Mouse (Mus musculus): Measurements from ENCODE around the gene Rpl4. TPM values are rescaled to one million over a fixed set of nuclear protein-coding genes. Genes with fewer than 3 reads are reported as not detected.
"Not testable (repeated sequence)": the region's sequence is repeated elsewhere in the genome, so short reads cannot be mapped to it uniquely, and the experiment has no call there.

Rpl4 gene
- polyA plus RNA-seq, 1 experiment = 421 TPM

DNA sequence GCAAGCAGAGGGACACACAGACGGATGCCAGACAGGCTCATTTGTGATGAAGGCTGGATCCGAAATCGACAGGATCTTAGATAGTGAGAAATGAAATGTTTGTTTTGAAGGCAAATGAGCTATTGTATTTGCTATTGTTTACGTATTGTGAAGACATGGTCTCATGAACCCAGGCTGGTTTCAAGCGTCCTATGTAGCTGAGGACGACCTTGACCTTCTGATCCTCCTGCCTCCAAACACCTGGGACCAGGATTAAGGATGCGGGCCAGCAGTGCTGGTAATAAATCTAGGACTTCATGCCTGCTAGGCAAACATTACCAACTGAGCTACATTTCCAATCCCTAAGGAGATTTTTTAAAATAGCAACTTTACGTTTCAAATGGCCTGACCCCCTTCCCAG is 24.3 kb downstream of the Rpl4 start:
- Histone ChIP-seq H3K36me3 (ENCODE audit: control insufficient read depth, insufficient read depth, low read length) (peaks cover under 1% of the 10 kb centered on the region; the same call in 1 of the 2 replicates), H3K4me3 (ENCODE audit: insufficient read depth, low read depth, low read length) (no peak overlapping the region), H3K4me1 (ENCODE audit: control insufficient read depth, insufficient read depth, low read length) (no peaks in the 10 kb centered on the region; the same call in 1 of the 2 replicates), H3K27me3 (replicated peaks; ENCODE audit: control insufficient read depth, insufficient read depth, low read length) (no peaks in the 10 kb centered on the region), H3K27ac (ENCODE audit: insufficient read depth, low read depth, low read length) (no peak overlapping the region)
- TF ChIP-seq CTCF (conservative IDR thresholded peaks at IDR 0.05; ENCODE audit: insufficient read depth, insufficient read length, low read depth, low read length) = no peak
- no peak for TF ChIP-seq POLR2A (IDR thresholded peaks at IDR 0.05; ENCODE audit: low read depth, low read length)
- no peak for DNase-seq
- 83% methylated on average over 8 of the region's 8 CpGs for WGBS

DNA sequence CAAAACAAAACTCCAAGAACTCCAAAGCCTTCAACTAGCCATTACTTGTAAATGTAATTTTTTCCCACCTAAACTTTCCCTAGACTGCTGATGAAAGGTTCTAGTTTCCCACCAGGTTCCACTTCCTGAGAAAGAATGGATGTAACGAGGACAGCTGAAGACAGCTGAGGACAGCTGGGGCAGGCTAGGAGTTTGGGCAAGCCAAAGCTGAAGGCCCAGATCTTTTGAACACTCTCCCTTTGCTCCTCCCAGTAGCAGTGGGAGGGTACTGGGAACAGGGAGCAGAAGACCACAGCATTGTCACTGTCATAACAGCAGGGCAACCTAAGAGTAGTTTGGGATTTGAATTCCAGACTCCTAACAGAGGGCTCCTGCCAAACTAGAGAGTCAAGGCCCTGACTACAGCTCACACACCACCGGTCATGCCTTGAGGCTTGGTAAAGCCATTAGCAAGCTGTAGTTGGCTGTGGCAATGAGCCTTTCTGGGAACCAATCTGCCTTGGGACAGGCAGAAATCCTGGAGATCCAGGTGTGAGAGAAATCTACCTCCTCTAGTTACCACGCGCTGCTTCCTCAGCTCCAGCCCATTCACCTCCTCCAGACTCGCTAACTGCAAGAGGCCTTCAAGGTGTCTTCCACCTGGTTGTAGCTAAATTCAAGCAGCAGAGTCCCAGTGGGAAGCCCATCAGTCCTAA is 25.0 kb downstream of the Rpl4 start:
- TF ChIP-seq CTCF (conservative IDR thresholded peaks at IDR 0.05; ENCODE audit: insufficient read depth, insufficient read length, low read depth, low read length) (no peak), POLR2A (IDR thresholded peaks at IDR 0.05; ENCODE audit: low read depth, low read length) (no peak)
- Histone ChIP-seq H3K27ac (ENCODE audit: insufficient read depth, low read depth, low read length) (no peak overlapping the region), H3K4me1 (ENCODE audit: control insufficient read depth, insufficient read depth, low read length) (no peaks in the 10 kb centered on the region; the same call in 1 of the 2 replicates), H3K4me3 (ENCODE audit: insufficient read depth, low read depth, low read length) (no peak overlapping the region), H3K36me3 (ENCODE audit: control insufficient read depth, insufficient read depth, low read length) (peaks cover 1% of the 10 kb centered on the region; the same call in 1 of the 2 replicates), H3K27me3 (replicated peaks; ENCODE audit: control insufficient read depth, insufficient read depth, low read length) (no peaks in the 10 kb centered on the region)
- no peak for DNase-seq
- WGBS = 92% methylated on average over 5 of the region's 5 CpGs

DNA sequence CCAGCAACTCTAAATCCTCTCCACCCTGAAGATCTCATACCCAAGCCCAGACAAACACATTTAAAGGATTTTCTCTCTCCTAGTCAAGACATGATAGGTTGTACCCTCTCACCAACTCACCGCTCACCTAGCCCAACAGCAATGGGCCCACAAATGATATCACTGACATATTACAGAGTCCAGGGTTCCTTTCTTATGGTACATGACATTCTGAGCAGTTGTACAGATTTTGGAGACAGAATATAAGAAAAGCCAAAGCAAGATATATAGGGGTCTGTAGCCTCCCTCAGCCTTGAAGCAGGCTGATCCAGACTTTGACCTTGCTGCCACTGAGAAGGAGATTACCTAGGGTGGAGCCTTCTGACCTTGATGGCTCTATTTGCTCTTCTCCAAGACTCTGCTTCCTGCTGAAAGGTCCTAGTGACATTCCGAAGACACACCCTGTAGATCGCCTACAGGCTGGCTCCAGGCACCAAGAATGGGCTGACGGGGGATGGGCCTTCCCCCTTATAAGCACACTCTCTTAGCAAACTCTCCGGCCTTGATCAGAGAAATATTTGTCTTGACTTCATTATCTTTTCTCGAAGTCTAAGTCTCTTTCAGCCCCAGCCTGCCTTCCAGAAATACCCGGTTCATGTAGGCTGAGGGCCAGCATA is 25.7 kb downstream of the Rpl4 start:
- not testable (repeated sequence) for H3K27me3 ChIP-seq (replicated peaks; ENCODE audit: control insufficient read depth, insufficient read depth, low read length); H3K36me3 ChIP-seq (ENCODE audit: control insufficient read depth, insufficient read depth, low read length); DNase-seq; H3K4me1 ChIP-seq (ENCODE audit: control insufficient read depth, insufficient read depth, low read length); H3K4me3 ChIP-seq (ENCODE audit: insufficient read depth, low read depth, low read length); H3K27ac ChIP-seq (ENCODE audit: insufficient read depth, low read depth, low read length)
- WGBS = 84% methylated on average over 7 of the region's 7 CpGs

DNA sequence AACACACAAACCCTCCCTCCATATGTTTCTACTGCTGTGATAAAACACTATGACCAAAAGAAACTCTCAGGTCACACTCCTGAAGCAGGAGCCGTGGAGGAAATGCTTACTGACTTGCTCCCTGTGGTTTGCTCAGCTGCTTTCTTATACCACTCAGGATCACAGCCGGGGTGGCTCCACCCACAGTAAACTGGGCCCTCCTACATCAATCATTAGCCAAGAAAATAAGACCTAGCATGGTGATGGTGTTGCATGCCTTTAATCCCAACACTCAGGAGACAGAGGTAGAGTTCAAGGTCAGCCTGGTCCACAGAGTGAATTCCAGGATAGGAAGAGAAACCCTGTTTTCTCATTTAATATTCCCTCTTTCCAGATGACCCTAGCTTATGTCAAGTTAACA is 26.7 kb downstream of the Rpl4 start:
- Histone ChIP-seq H3K4me1 (ENCODE audit: control insufficient read depth, insufficient read depth, low read length) (no peaks in the 10 kb centered on the region; the same call in 1 of the 2 replicates), H3K4me3 (ENCODE audit: insufficient read depth, low read depth, low read length) (no peak overlapping the region), H3K27ac (ENCODE audit: insufficient read depth, low read depth, low read length) (peak overlapping the region; percentile 21), H3K36me3 (ENCODE audit: control insufficient read depth, insufficient read depth, low read length) (peaks cover 1% of the 10 kb centered on the region; the same call in 1 of the 2 replicates), H3K27me3 (replicated peaks; ENCODE audit: control insufficient read depth, insufficient read depth, low read length) (no peaks in the 10 kb centered on the region)
- no peak for TF ChIP-seq POLR2A (IDR thresholded peaks at IDR 0.05; ENCODE audit: low read depth, low read length)
- TF ChIP-seq CTCF (conservative IDR thresholded peaks at IDR 0.05; ENCODE audit: insufficient read depth, insufficient read length, low read depth, low read length) = no peak
- peak; percentile 64 for DNase-seq
- 22% methylated on average over 2 of the region's 2 CpGs for WGBS

DNA sequence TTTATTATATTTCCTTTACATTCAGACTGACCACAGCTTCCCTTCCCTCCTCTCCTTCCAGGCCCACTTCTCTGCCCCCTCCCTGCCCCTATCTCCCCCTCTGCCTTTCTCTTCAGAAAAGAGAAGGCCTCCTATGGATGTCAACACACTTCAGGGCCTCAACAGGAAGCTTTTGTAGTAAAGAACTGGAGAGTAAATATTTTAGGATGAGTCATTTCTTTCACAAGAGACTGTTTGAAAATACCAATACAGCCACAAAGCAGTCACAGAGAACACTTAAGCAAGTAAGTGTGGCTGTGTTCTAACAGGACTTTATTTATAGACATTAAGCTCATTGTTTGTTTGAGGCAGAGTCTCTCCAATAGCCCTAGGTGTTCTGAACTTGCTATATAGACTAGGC is 29.2 kb downstream of the Rpl4 start:
- Histone ChIP-seq H3K4me1 (ENCODE audit: control insufficient read depth, insufficient read depth, low read length) (peaks cover 3% of the 10 kb centered on the region; the same call in 1 of the 2 replicates), H3K27me3 (replicated peaks; ENCODE audit: control insufficient read depth, insufficient read depth, low read length) (no peaks in the 10 kb centered on the region), H3K4me3 (ENCODE audit: insufficient read depth, low read depth, low read length) (no peak overlapping the region), H3K27ac (ENCODE audit: insufficient read depth, low read depth, low read length) (no peak overlapping the region), H3K36me3 (ENCODE audit: control insufficient read depth, insufficient read depth, low read length) (peaks cover 1% of the 10 kb centered on the region; the same call in 1 of the 2 replicates)
- no peak for TF ChIP-seq POLR2A (IDR thresholded peaks at IDR 0.05; ENCODE audit: low read depth, low read length)
- no peak for TF ChIP-seq CTCF (conservative IDR thresholded peaks at IDR 0.05; ENCODE audit: insufficient read depth, insufficient read length, low read depth, low read length)
- no peak for DNase-seq

DNA sequence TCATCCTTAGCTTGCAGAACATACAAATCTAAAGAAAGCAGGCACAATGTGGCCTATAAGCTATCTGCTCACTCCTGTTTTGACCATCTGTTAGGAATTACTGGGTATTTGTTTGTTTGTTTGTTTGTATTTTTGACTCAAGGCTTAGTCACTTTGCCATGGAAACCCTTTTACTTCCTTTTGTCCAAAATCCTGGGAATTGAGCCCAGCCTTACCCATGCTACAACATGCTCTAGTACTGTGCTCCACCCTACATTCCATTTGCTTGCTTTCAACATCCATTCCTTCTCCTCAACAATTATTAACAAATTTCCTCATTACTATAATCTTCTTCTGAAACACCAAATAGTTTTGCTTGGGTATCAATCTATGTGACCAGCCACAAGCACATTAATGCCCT is 29.7 kb downstream of the Rpl4 start:
- TF ChIP-seq CTCF (conservative IDR thresholded peaks at IDR 0.05; ENCODE audit: insufficient read depth, insufficient read length, low read depth, low read length) (no peak), POLR2A (IDR thresholded peaks at IDR 0.05; ENCODE audit: low read depth, low read length) (no peak)
- no peak for DNase-seq
- Histone ChIP-seq H3K4me1 (ENCODE audit: control insufficient read depth, insufficient read depth, low read length) (peaks cover 4% of the 10 kb centered on the region; the same call in 1 of the 2 replicates), H3K4me3 (ENCODE audit: insufficient read depth, low read depth, low read length) (no peak overlapping the region), H3K27me3 (replicated peaks; ENCODE audit: control insufficient read depth, insufficient read depth, low read length) (no peaks in the 10 kb centered on the region), H3K36me3 (ENCODE audit: control insufficient read depth, insufficient read depth, low read length) (peaks cover 1% of the 10 kb centered on the region; the same call in 1 of the 2 replicates), H3K27ac (ENCODE audit: insufficient read depth, low read depth, low read length) (no peak overlapping the region)

DNA sequence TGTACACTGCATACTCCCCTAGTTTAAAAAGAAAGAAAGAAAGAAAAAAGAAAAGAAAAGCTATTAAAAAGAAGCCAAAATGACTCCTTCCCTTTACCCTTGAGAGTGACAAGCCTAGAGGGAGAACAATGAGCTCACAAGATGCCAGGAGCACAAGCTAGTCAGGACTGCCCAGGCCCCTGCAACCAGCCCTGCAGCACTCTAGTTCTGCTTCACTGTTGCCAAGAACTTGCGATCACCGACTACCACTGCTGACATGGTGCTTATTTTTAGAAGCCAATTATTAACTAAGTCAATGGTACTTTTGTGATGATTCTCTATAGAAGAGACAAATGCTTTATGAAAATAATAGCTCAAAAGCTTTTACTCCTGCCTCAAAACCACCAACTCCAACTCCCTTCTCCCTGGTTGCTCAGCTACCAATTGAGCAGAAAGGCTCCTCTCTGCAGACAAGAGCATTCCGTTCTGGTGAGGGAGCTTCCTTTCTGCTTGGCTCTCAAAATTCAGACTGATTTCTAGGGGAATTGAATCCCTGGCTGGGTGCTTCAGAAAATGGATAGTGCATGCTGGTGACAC is 34.4 kb downstream of the Rpl4 start:
- Histone ChIP-seq H3K4me1 (ENCODE audit: control insufficient read depth, insufficient read depth, low read length) (peaks cover 4% of the 10 kb centered on the region; the same call in 1 of the 2 replicates), H3K4me3 (ENCODE audit: insufficient read depth, low read depth, low read length) (no peak overlapping the region), H3K27me3 (replicated peaks; ENCODE audit: control insufficient read depth, insufficient read depth, low read length) (no peaks in the 10 kb centered on the region), H3K27ac (ENCODE audit: insufficient read depth, low read depth, low read length) (peak overlapping the region; percentile 42), H3K36me3 (ENCODE audit: control insufficient read depth, insufficient read depth, low read length) (peaks cover under 1% of the 10 kb centered on the region; the same call in 1 of the 2 replicates)
- DNase-seq = peak; percentile 53
- 37% methylated on average over 3 of the region's 3 CpGs for WGBS
- TF ChIP-seq CTCF (conservative IDR thresholded peaks at IDR 0.05; ENCODE audit: insufficient read depth, insufficient read length, low read depth, low read length) (no peak), POLR2A (IDR thresholded peaks at IDR 0.05; ENCODE audit: low read depth, low read length) (no peak)
